Mouse (Mus musculus) 3134 (cell line): Measurements from ENCODE around the gene Ttll3.

Source experiments
- DNase-seq: peaks from one replicate; pipeline ENCODE4 v3.0.0-alpha.2; 2011; ENCODE audit warnings: low spot score; ENCODE audit not compliant: insufficient read length; ENCODE audit errors: extremely low read depth

The Ttll3 gene

GRCm38 (mm10) chr6:113444207-113444965, 55.3 kb downstream of the Ttll3 start:
- DNase-seq, result no peak

GRCm38 (mm10) chr6:113447639-113448038, 58.6 kb downstream of the Ttll3 start:
- no peak for DNase-seq

DNA sequence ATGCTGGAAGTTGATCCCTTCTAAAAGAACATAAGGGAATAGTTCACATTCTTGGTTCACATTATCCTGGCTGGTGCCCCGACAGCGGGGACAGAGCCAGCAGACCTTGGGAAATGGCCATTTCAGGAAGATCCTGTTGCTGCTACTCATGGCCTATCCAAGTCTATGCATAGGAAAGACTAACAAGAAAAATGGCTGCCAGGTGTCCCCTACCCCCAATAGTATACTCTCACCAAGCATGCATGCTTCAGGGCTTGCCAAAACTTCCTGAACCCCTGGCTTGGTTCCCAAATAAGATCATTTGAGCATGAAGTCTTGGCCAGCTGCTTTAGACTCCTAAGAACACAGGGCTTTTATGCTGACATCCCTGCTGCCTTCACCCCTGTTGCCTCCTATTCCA, 62.8 kb downstream of the Ttll3 start:
- DNase-seq, result no peak

DNA sequence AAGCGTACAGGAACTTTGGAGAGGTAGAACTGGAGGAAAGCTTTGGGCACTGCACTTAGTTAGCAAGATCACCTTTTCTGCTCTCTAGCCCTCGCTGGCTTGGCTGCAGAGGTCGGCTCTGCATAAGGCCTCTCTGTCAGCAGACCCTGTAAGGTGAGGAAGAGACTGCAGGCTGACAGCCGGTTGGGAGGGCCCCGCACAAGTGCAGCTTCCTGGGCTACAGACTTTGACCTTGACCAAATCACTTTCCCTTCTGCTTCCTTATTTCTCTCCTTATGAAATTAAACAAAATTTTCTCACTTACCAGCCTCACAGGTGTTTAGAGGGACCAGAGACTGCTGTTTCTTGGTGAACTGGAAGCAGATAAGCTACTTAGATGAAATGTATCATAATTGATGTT, 65.9 kb downstream of the Ttll3 start:
- no peak for DNase-seq

DNA sequence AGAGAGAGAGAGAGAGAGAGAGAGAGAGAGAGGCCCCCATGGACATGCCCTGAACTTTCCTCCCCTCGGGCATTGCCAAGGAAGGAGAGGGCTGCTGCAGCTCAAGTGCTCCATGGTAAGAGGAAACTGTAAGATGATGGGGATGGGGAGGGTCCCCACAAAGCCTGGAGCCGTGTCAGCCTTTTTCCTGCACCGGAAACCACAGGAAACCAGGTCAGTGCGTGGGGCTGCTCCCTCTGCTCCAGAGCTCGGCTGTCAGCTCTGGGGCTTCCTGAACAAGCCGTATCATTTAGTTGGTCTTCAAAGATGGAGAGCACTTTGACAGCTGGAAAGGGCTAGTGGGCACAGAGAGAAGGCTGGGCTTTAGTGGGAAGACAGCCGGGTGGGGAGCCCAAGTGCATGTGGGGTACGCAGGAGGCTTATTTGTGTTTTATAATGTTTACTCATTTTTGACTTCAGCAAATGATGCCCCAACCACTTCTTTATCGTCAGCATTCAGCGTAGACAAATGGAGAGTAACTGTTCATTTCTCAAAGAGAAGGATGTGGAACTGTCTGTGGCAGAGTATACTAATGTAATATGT, 69.0 kb downstream of the Ttll3 start, which contains the start of gene Il17re:
Il17re (plus strand) TSS at position 533 of the 583 bp plus-strand sequence.
- no peak for DNase-seq

DNA sequence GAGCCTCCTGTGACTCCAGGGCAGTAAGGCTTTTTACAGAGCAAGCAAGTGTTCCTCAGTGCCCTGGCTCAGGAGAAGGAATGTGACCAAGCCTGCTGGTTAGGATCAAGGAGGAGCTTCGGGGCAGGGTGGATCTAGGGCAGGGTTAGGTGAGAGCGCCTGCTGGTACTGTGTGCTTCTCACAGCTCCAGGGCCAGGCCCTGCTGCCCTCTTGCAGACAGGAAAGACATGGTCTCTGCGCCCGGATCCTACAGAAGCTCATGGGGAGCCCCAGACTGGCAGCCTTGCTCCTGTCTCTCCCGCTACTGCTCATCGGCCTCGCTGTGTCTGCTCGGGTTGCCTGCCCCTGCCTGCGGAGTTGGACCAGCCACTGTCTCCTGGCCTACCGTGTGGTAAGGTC, 69.6 kb downstream of the Ttll3 start:
- no peak for DNase-seq

- no peak for DNase-seq
These were observed 75.0 kb downstream of the Ttll3 start for GRCm38 (mm10) chr6:113464040-113464439.
